Comparison of ENCODE assay signal across 8 mouse cellular contexts in genomic region chr4:46126541-46126940, GRCm38 (mm10). TPM values are rescaled to one million over a fixed set of nuclear protein-coding genes. Genes with fewer than 3 reads are reported as not detected.
A peak's percentile ranks its signal among the peaks of the same experiment; 100 is the strongest.
DNase-seq lines count a peak whose midpoint lies in the region.

No protein-coding gene starts in this region.

- intact Hi-C loops in heart, postnatal 10 days (cut with DNase I) = loop anchor here (1.0 kb wide), 2 partner anchors 154 to 185 kb away; no protein-coding TSS in a partner anchor

- no peaks in the 10 kb centered on the region for H3K9me3 ChIP-seq in heart, embryonic 10.5 days
- no peaks in the 10 kb centered on the region for H3K9me3 ChIP-seq in embryonic facial prominence, embryonic 10.5 days

- no peak overlapping the region for H3K27ac ChIP-seq in heart, embryonic 10.5 days
- no peak overlapping the region for H3K27ac ChIP-seq in embryonic facial prominence, embryonic 10.5 days (replicated peaks)

- H3K4me3 ChIP-seq in heart, embryonic 10.5 days = no peak overlapping the region
- H3K4me3 ChIP-seq in embryonic facial prominence, embryonic 10.5 days = no peak overlapping the region

- 36% methylated on average over 2 of the region's 2 CpGs for WGBS in heart, embryonic 10.5 days
- 52% methylated on average over 2 of the region's 2 CpGs for WGBS in embryonic facial prominence, embryonic 10.5 days

- peaks cover 87% of the 10 kb centered on the region for H3K36me3 ChIP-seq in heart, embryonic 10.5 days
- peaks cover 93% of the 10 kb centered on the region for H3K36me3 ChIP-seq in embryonic facial prominence, embryonic 10.5 days (replicated peaks)

- no peaks in the 10 kb centered on the region for H3K4me1 ChIP-seq in heart, embryonic 10.5 days
- no peaks in the 10 kb centered on the region for H3K4me1 ChIP-seq in embryonic facial prominence, embryonic 10.5 days

- peak; percentile 92 for DNase-seq in heart, adult 11 months
- no peak for DNase-seq in heart, embryonic 10.5 days (ENCODE audit: low spot score)
- peak; percentile 75 for DNase-seq in adrenal gland, postnatal 25 days
- peak; percentile 73 for DNase-seq in embryonic facial prominence, embryonic 10.5 days (ENCODE audit: low spot score)
- peak; percentile 73 to 86 for DNase-seq in heart, postnatal 10 days
- DNase-seq in layer of hippocampus, postnatal 10 days (ENCODE audit: low spot score in 2 of 2) = peak; percentile 79 to 81
- peak; percentile 76 for DNase-seq in lung, postnatal 36 days
- DNase-seq in right cerebral cortex, postnatal 36 days (ENCODE audit: low spot score in 2 of 2) = peak; percentile 67 to 73

- no peaks in the 10 kb centered on the region for H3K27me3 ChIP-seq in heart, embryonic 10.5 days (ENCODE audit: insufficient read depth, poor library complexity, severe bottlenecking)
- H3K27me3 ChIP-seq in embryonic facial prominence, embryonic 10.5 days (replicated peaks; ENCODE audit: low read depth, poor library complexity, severe bottlenecking) = no peaks in the 10 kb centered on the region

RNA-seq across cellular contexts. Expression of gene Ncbp1, which starts 11.9 kb away (rescaled TPM):
- 67.1 and 83.5 TPM in 2 replicates for polyA plus RNA-seq in heart, embryonic 10.5 days (2016; fragmentation: Nextera tagmentation; extraction: Ambion mirVana)
- total RNA-seq in adrenal gland, postnatal 25 days (2021) = 49.4 and 51.9 TPM in 2 replicates
- polyA plus RNA-seq in embryonic facial prominence, embryonic 10.5 days (2016; fragmentation: Nextera tagmentation; extraction: Ambion mirVana) = 121 and 127 TPM in 2 replicates
- total RNA-seq in heart, postnatal 10 days (2021) = 10 to 100 TPM; 28.3 to 30.2 TPM
- 10 to 100 TPM; 52.6 to 56.5 TPM for total RNA-seq in layer of hippocampus, postnatal 10 days (2021)

RNA-seq across cellular contexts. Expression of gene Tstd2, which starts 12.0 kb away (rescaled TPM):
- polyA plus RNA-seq in heart, embryonic 10.5 days (2016; fragmentation: Nextera tagmentation; extraction: Ambion mirVana) = 40.5 and 40.7 TPM in 2 replicates
- total RNA-seq in adrenal gland, postnatal 25 days (2021) = 32.7 and 34.7 TPM in 2 replicates
- polyA plus RNA-seq in embryonic facial prominence, embryonic 10.5 days (2016; fragmentation: Nextera tagmentation; extraction: Ambion mirVana) = 74.1 and 77.3 TPM in 2 replicates
- 10 to 100 TPM; 16.3 to 20.7 TPM for total RNA-seq in heart, postnatal 10 days (2021)
- 10 to 100 TPM; 17.4 to 23.2 TPM for total RNA-seq in layer of hippocampus, postnatal 10 days (2021)
